Mouse (Mus musculus) olfactory bulb, adult 2 months (tissue): ENCODE results near the gene Btnl2.

Source experiments
- CTCF ChIP-seq: fragments of 200-500 bp; IDR thresholded peaks from 2 replicates; pipeline ENCODE4 v1.5.1; 2012; ENCODE audit warnings: low read depth, mild to moderate bottlenecking, low read length, moderate library complexity; ENCODE audit not compliant: insufficient read depth
- POLR2A ChIP-seq: fragments of 200-500 bp; IDR thresholded peaks from 2 replicates; pipeline ENCODE4 v1.6.1; 2012; ENCODE audit warnings: mild to moderate bottlenecking, low read depth, low read length, moderate library complexity; ENCODE audit not compliant: insufficient read depth

GRCm38 (mm10) chr17:34329807-34330206, 24.8 kb upstream of the Btnl2 start:
- no peak for TF ChIP-seq CTCF
- no peak for TF ChIP-seq POLR2A
